Mouse (Mus musculus) erythroblast, adult 5-6 weeks (primary cell): ENCODE measurements around the gene Actl6b. TPM values are rescaled to one million over a fixed set of nuclear protein-coding genes. Genes with fewer than 3 reads are reported as not detected.
A peak's percentile ranks its signal among the peaks of the same experiment; 100 is the strongest.

ENCODE experiments used
- ATAC-seq: replicated peaks from 2 replicates; pipeline ENCODE4 v1.8.0; 2016; ENCODE audit warnings: moderate number of reproducible peaks, mild to moderate bottlenecking, moderate TSS enrichment, inconsistent platforms; ENCODE audit not compliant: poor library complexity, low FRiP score, severe bottlenecking
- total RNA-seq, 2 experiments: library from RNA; stranded (forward) in 1 of 2; stranded (reverse) in 1 of 2; fragments of 150-400 nt in 1 of 2; fragments of 200-764, 138-1000 nt in 1 of 2; gene quantifications; 2 replicates each; pipeline versions ENCODE4 v1.2.3 to v1.2.4; 2015 to 2017; ENCODE audit warnings: low replicate concordance in 2 of 2

Actl6b gene
- total RNA-seq, 2 experiments from 2014 or later = not detected

GRCm38 (mm10) chr5:137527413-137527812, 25.9 kb upstream of the Actl6b start:
- no peak for ATAC-seq

GRCm38 (mm10) chr5:137528247-137528968, 24.9 kb upstream of the Actl6b start:
- no peak for ATAC-seq

- ATAC-seq = no peak
Measured at GRCm38 (mm10) chr5:137529221-137529995, 23.9 kb upstream of the Actl6b start.

GRCm38 (mm10) chr5:137530075-137530474, 23.2 kb upstream of the Actl6b start:
- ATAC-seq = no peak

GRCm38 (mm10) chr5:137530588-137531413, 22.5 kb upstream of the Actl6b start:
- ATAC-seq = peak; percentile 14; the same call in 1 of the 2 replicates

GRCm38 (mm10) chr5:137531414-137532130, 21.7 kb upstream of the Actl6b start:
- ATAC-seq = peak; percentile 5; the same call in 1 of the 2 replicates

- peak; percentile 16; the same call in 1 of the 2 replicates for ATAC-seq
Measured at GRCm38 (mm10) chr5:137532131-137532807, 21.0 kb upstream of the Actl6b start.

GRCm38 (mm10) chr5:137532808-137533116, 20.6 kb upstream of the Actl6b start:
- peak; percentile 14 for ATAC-seq

GRCm38 (mm10) chr5:137533117-137533827, 20.0 kb upstream of the Actl6b start, which contains the start of the genes Epo and Gnb2:
Gene Epo (minus strand): TSS chr5:137533242.
Gene Gnb2 (minus strand): TSS chr5:137533510.
- ATAC-seq = peak; percentile 80

- no peak for ATAC-seq
Measured at GRCm38 (mm10) chr5:137534762-137535161, 18.6 kb upstream of the Actl6b start.

- no peak for ATAC-seq
Measured at GRCm38 (mm10) chr5:137535318-137535717, 18.0 kb upstream of the Actl6b start.

GRCm38 (mm10) chr5:137537461-137537860, 15.9 kb upstream of the Actl6b start:
- ATAC-seq = no peak

GRCm38 (mm10) chr5:137539291-137539801, 14.0 kb upstream of the Actl6b start:
- ATAC-seq = no peak

- no peak for ATAC-seq
Measured at GRCm38 (mm10) chr5:137540991-137541390, 12.3 kb upstream of the Actl6b start.

GRCm38 (mm10) chr5:137541768-137542540, 11.4 kb upstream of the Actl6b start:
- no peak for ATAC-seq

GRCm38 (mm10) chr5:137544926-137545325, 8.4 kb upstream of the Actl6b start:
- ATAC-seq = no peak

- ATAC-seq = no peak
Measured at GRCm38 (mm10) chr5:137545596-137545995, 7.7 kb upstream of the Actl6b start.
